Mouse (Mus musculus): ENCODE measurements around the gene Cln5. TPM values are rescaled to one million over a fixed set of nuclear protein-coding genes. Genes with fewer than 3 reads are reported as not detected.

Cln5 gene
- 14.4 and 14.7 TPM in 2 replicates for polyA plus RNA-seq (2021; fragmentation: Nextera tagmentation)
- long read RNA-seq, experiment 1, transcript Cln5-201 (4 exons, 2,445 nt), result major isoform, 33 of 39 reads
- long read RNA-seq, experiment 1, partial matches to known transcripts, result 4 of 39 reads
- long read RNA-seq, experiment 1, other reads (novel, unspliced or antisense), result 2 of 39 reads
- long read RNA-seq, experiment 2, transcript Cln5-201 (4 exons, 2,445 nt), result major isoform, 113 of 124 reads
- long read RNA-seq, experiment 2, partial matches to known transcripts, result 3 of 124 reads
- long read RNA-seq, experiment 2, other reads (novel, unspliced or antisense), result 8 of 124 reads

GRCm38 (mm10) chr14:103069864-103070611 lies at the start of gene Cln5:
Gene Cln5, plus strand, starts transcription at chr14:103070216.

GRCm38 (mm10) chr14:103046677-103047076 lies 23.3 kb upstream of the Cln5 start, which contains the start of gene Acod1:
Gene Acod1, plus strand, starts transcription at chr14:103046977.

GRCm38 (mm10) chr14:103099238-103099933 lies 29.4 kb downstream of the Cln5 start, which contains the start of gene Fbxl3:
Gene Fbxl3, minus strand, starts transcription at chr14:103099566.

Other genes with a start within 250 kb of the Cln5 start
- gene Kctd12, start 87.6 kb upstream of the Cln5 start, polyA plus RNA-seq (2021; fragmentation: Nextera tagmentation), result 11.0 and 13.4 TPM in 2 replicates
- gene Acod1, start 23.2 kb upstream of the Cln5 start, polyA plus RNA-seq (2021; fragmentation: Nextera tagmentation), result not detected in 2 replicates
- 10.5 and 11.1 TPM in 2 replicates for gene Fbxl3, start 29.4 kb downstream of the Cln5 start, polyA plus RNA-seq (2021; fragmentation: Nextera tagmentation)

Measured in layer of hippocampus, adult 6 months (tissue).